Mouse (Mus musculus) liver, embryonic 14.5 days (tissue): Measurements from ENCODE around the gene Plekhg3. TPM values are rescaled to one million over a fixed set of nuclear protein-coding genes. Genes with fewer than 3 reads are reported as not detected.

Source experiments
- ATAC-seq: fragments of 200-750 bp; cut with Nextera tagmentation; 2 replicates; pipeline ENCODE4 v1.8.0; 2017; ENCODE audit warnings: moderate number of reproducible peaks, mild to moderate bottlenecking, moderate library complexity; ENCODE audit not compliant: insufficient read depth
- DNase-seq, 3 experiments: peaks; one replicate each; pipeline ENCODE4 v3.0.0-alpha.2; 2012 to 2013; ENCODE audit warnings: low read depth in 3 of 3, low spot score in 3 of 3
- H3K27ac ChIP-seq: fragments of 300-500 bp; sonication (generic); 2 replicates; pipeline ENCODE4 v1.5.1; 2014; ENCODE audit warnings: moderate library complexity, mild to moderate bottlenecking, control low read depth, inconsistent platforms
- H3K27me3 ChIP-seq: fragments of 300-500 bp; sonication (generic); 2 replicates; pipeline ENCODE4 v1.6.1; 2014; ENCODE audit warnings: mild to moderate bottlenecking, low read length, moderate library complexity; ENCODE audit not compliant: control insufficient read depth, insufficient read depth
- H3K36me3 ChIP-seq: fragments of 300-500 bp; sonication (generic); replicated peaks from 2 replicates; pipeline ENCODE4 v1.6.1; 2014; ENCODE audit warnings: low read depth; ENCODE audit not compliant: control insufficient read depth, insufficient read depth
- H3K4me1 ChIP-seq, 2 experiments: fragments of 200-500 bp in 1 of 2; fragments of 300-500 bp in 1 of 2; sonication (generic) in 1 of 2; replicated peaks; 2 replicates each; pipeline ENCODE4 v1.6.1; 2012 to 2014; ENCODE audit warnings: antibody characterized with exemption in 1 of 2, inconsistent platforms in 1 of 2, low read length in 1 of 2; ENCODE audit not compliant: control insufficient read depth in 2 of 2, insufficient read depth in 2 of 2
- H3K4me2 ChIP-seq: fragments of 300-500 bp; sonication (generic); 2 replicates; pipeline ENCODE4 v1.6.1; 2014; ENCODE audit warnings: low read depth, mild to moderate bottlenecking, control low read depth, moderate library complexity
- H3K4me3 ChIP-seq, 2 experiments: fragments of 200-500 bp in 1 of 2; fragments of 300-500 bp in 1 of 2; sonication (generic) in 1 of 2; 2 replicates each; pipeline ENCODE4 v1.5.1; 2012 to 2014; ENCODE audit warnings: low read depth in 2 of 2, low read length in 2 of 2, mild to moderate bottlenecking in 2 of 2, control low read depth in 1 of 2, inconsistent platforms in 1 of 2, moderate library complexity in 1 of 2; ENCODE audit not compliant: insufficient read depth in 1 of 2
- H3K9ac ChIP-seq: fragments of 300-500 bp; sonication (generic); replicated peaks from 2 replicates; pipeline ENCODE4 v1.6.1; 2014; ENCODE audit warnings: mild to moderate bottlenecking, control low read depth, moderate library complexity
- H3K9me3 ChIP-seq: fragments of 300-500 bp; sonication (generic); 2 replicates; pipeline ENCODE4 v1.6.1; 2016; ENCODE audit warnings: low read length, mixed read lengths; ENCODE audit not compliant: control insufficient read depth
- CTCF ChIP-seq: IDR thresholded peaks from 2 replicates; pipeline ENCODE4 v1.5.1; 2016; ENCODE audit warnings: antibody characterized with exemption, low read depth, control low read depth
- EP300 ChIP-seq: IDR thresholded peaks from 2 replicates; pipeline ENCODE4 v1.6.1; 2016; ENCODE audit warnings: antibody characterized with exemption, low read depth
- WGBS: fragments of 180-500 bp; shearing (Covaris S2); extraction: QIAGEN DNeasy Blood & Tissue Kit; methylation state at CpG from one replicate; pipeline ENCODE4 v1.1.7; 2014; ENCODE audit not compliant: insufficient replicate concordance; 5-methylcytosine and 5-hydroxymethylcytosine counted together
- polyA plus RNA-seq, 2 experiments: library from polyadenylated mRNA; depleted of rRNA in 1 of 2; stranded (reverse) in 1 of 2; unstranded in 1 of 2; fragments of >200 nt; fragmentation: Nextera tagmentation in 1 of 2; extraction: Ambion mirVana in 1 of 2; gene quantifications; 2 replicates each; pipeline versions ENCODE4 v1.2.1 to v1.2.3; 2012 to 2014

Gene Plekhg3
- polyA plus RNA-seq, 2 experiments: 1.4 to 5.0 TPM

DNA sequence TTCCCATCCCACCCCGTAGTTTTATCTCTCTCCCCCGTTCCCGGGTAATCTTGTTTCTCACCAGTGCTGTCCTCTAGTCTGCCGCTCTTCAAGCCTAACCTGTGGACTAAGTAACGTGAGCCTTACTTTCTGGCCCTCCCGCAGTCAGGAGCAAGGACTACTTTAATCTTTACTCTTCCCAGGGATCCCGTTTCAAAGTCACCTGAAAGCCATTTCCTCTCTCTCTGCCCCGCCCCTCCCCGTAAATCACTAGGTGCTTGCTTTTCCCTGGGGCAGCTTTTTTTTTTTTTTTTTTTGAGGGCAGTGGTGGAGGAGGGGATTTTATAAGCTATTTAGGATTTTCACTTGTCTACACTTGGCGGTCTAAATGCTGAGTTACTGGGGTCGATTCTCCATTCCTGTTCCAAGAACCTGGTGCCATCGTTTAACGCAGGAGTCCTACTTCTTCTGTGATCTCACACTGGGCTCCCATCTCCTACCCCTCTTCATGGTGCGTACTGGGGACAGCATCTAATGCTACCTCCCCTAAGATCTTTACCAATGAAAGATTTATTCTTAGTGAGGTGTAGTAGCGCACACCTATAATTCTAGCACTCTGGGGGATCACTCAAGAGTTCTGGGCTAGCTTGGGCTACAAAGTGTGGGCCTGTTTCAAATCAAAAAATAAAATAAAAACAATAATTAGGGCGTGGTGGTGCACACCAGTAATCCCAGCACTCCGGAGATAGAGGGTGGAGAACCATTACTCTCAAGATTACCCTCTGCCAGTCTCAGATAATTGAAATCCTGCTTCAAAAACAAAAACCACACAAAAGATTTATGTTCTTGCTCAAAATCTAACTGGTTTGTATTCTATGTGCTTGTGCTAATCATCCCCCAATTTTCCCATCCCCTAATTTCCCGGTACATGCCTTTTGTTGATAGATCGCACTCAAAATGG, 1.6 kb downstream of the Plekhg3 start:
- H3K27me3 ChIP-seq: peaks cover 57% of the 10 kb centered on the region

DNA sequence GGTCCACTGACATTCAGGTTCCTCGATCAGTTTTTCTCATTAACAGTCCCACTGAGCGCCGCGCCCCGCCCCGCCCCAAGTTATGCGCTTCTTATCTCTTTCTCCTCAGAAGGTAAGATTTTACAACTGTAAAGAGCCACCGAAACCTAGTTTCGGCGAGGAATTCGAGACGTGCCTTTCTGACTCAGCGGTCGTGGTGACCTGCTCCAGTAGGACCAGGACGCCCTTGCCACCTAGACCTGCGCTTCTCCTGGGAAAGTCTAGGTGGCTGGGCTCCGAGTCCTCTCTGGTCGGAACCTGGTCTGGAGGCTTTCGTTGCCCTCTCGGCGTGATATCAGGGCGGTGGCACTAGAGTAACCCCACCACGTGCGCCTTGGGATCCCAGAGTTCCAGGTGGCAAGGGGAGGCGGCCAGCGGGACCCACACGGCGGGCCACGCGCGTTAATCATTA, 2.3 kb downstream of the Plekhg3 start:
- Histone ChIP-seq H3K9ac (no peak overlapping the region), H3K4me1 (peaks cover 2 to 13% of the 10 kb centered on the region in 2 experiments; a peak in 2 of 4 replicates), H3K4me3 (peak overlapping the region; percentile 54 to 59), H3K9me3 (no peaks in the 10 kb centered on the region), H3K4me2 (peak overlapping the region; percentile 46), H3K27ac (no peak overlapping the region), H3K27me3 (peaks cover 57% of the 10 kb centered on the region), H3K36me3 (no peaks in the 10 kb centered on the region)
- WGBS: 0% methylated on average over 31 of the region's 31 CpGs
- TF ChIP-seq EP300 (no peak), CTCF (no peak)
- DNase-seq: no peak
- ATAC-seq: no peak

More for the DNA sequence above, 1.6 kb downstream of the Plekhg3 start:
- Histone ChIP-seq H3K4me3 (peak overlapping the region; percentile 54 to 59), H3K36me3 (no peaks in the 10 kb centered on the region), H3K4me1 (peaks cover 2 to 13% of the 10 kb centered on the region in 2 experiments; a peak in 2 of 4 replicates), H3K9ac (no peak overlapping the region), H3K4me2 (peak overlapping the region; percentile 46), H3K27ac (no peak overlapping the region), H3K9me3 (no peaks in the 10 kb centered on the region)
- no peak for ATAC-seq
- 5% methylated on average over 19 of the region's 19 CpGs for WGBS
- DNase-seq: no peak
- TF ChIP-seq EP300: no peak
- TF ChIP-seq CTCF: no peak

- Histone ChIP-seq H3K4me2 (peak overlapping the region; percentile 46), H3K9ac (peak overlapping the region; percentile 39), H3K27ac (no peak overlapping the region; the same call in 1 of the 2 replicates), H3K4me3 (peak overlapping the region; percentile 54 to 59), H3K9me3 (no peaks in the 10 kb centered on the region), H3K36me3 (no peaks in the 10 kb centered on the region), H3K4me1 (peaks cover 2 to 12% of the 10 kb centered on the region in 2 experiments; a peak in 2 of 4 replicates), H3K27me3 (peaks cover 57% of the 10 kb centered on the region)
- ATAC-seq: peak; percentile 74
- WGBS: under 1% methylated on average over 72 of the region's 74 CpGs
- no peak for TF ChIP-seq CTCF
- no peak for TF ChIP-seq EP300
- no peak for DNase-seq
Measured at GRCm38 (mm10) chr12:76533377-76534222, 2.9 kb downstream of the Plekhg3 start.

DNA sequence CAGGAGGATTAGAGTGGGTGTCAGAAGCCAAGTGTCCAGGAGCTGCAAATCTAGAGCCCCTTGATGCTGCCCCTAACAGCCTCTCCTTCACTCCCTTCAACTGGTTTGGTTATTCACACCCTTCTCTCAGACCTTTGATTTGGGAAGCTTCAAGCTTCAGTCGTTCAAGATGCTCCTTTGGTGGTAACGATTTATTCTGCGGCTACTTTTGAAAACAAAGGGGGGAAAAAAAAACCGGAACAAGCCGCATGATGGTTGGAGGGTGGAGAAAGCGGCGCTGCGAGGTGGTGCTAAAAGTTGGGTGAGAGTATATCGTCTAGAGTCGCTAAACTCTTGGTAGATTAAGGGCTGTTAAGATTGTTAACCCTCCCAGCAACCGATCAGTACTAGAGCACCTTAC, 3.5 kb downstream of the Plekhg3 start:
- ATAC-seq: no peak
- Histone ChIP-seq H3K27me3 (peaks cover 55% of the 10 kb centered on the region), H3K27ac (no peak overlapping the region; the same call in 1 of the 2 replicates), H3K36me3 (no peaks in the 10 kb centered on the region), H3K4me2 (peak overlapping the region; percentile 46), H3K9me3 (no peaks in the 10 kb centered on the region), H3K4me1 (peaks cover 2 to 6% of the 10 kb centered on the region in 2 experiments; a peak in 2 of 4 replicates), H3K4me3 (peak overlapping the region; percentile 54 to 59), H3K9ac (peak overlapping the region; percentile 23)
- TF ChIP-seq CTCF (no peak), EP300 (no peak)
- DNase-seq: no peak
- WGBS: 2% methylated on average over 11 of the region's 11 CpGs
